Mouse (Mus musculus): ENCODE data around the gene Krtap26-1. TPM values are rescaled to one million over a fixed set of nuclear protein-coding genes. Genes with fewer than 3 reads are reported as not detected.

Gene Krtap26-1
- not detected in 2 replicates for total RNA-seq (2015)
- not detected in 2 replicates for total RNA-seq (2017)

- no peak for ATAC-seq (replicated peaks; ENCODE audit: poor library complexity)
These were observed at the start of gene Krtap26-1 for GRCm38 (mm10) chr16:88647358-88647846. Gene Krtap26-1 (minus strand): TSS chr16:88647796.

GRCm38 (mm10) chr16:88696256-88696655, 48.7 kb upstream of the Krtap26-1 start:
- no peak for ATAC-seq (replicated peaks; ENCODE audit: poor library complexity)

- no peak for ATAC-seq (replicated peaks; ENCODE audit: poor library complexity)
These were observed 33.7 kb upstream of the Krtap26-1 start for GRCm38 (mm10) chr16:88681282-88681681.

GRCm38 (mm10) chr16:88679099-88679498, 31.5 kb upstream of the Krtap26-1 start:
- ATAC-seq (replicated peaks; ENCODE audit: poor library complexity): no peak

GRCm38 (mm10) chr16:88671571-88671970, 24.0 kb upstream of the Krtap26-1 start, which contains the start of gene Krtap27-1:
Gene Krtap27-1 (minus strand): TSS chr16:88671671.
- no peak for ATAC-seq (replicated peaks; ENCODE audit: poor library complexity)

GRCm38 (mm10) chr16:88657426-88657825, 9.8 kb upstream of the Krtap26-1 start:
- no peak for ATAC-seq (replicated peaks; ENCODE audit: poor library complexity)

GRCm38 (mm10) chr16:88651952-88652351, 4.4 kb upstream of the Krtap26-1 start:
- ATAC-seq (replicated peaks; ENCODE audit: poor library complexity): no peak

GRCm38 (mm10) chr16:88651082-88651481, 3.5 kb upstream of the Krtap26-1 start:
- ATAC-seq (replicated peaks; ENCODE audit: poor library complexity): no peak

GRCm38 (mm10) chr16:88646366-88647111, 1.1 kb downstream of the Krtap26-1 start:
- ATAC-seq (replicated peaks; ENCODE audit: poor library complexity): no peak

- no peak for ATAC-seq (replicated peaks; ENCODE audit: poor library complexity)
These were observed 7.5 kb downstream of the Krtap26-1 start for GRCm38 (mm10) chr16:88640053-88640452.

- no peak for ATAC-seq (replicated peaks; ENCODE audit: poor library complexity)
These were observed 12.5 kb downstream of the Krtap26-1 start for GRCm38 (mm10) chr16:88635142-88635541.

- ATAC-seq (replicated peaks; ENCODE audit: poor library complexity): no peak
These were observed 16.1 kb downstream of the Krtap26-1 start for GRCm38 (mm10) chr16:88631474-88631873.

- ATAC-seq (replicated peaks; ENCODE audit: poor library complexity): no peak
These were observed 20.0 kb downstream of the Krtap26-1 start, which contains the start of gene 2310079G19Rik for GRCm38 (mm10) chr16:88627566-88627965. Gene 2310079G19Rik (minus strand): TSS chr16:88627666.

- ATAC-seq (replicated peaks; ENCODE audit: poor library complexity): no peak
These were observed 34.9 kb downstream of the Krtap26-1 start for GRCm38 (mm10) chr16:88612712-88613111.

GRCm38 (mm10) chr16:88611922-88612321, 35.7 kb downstream of the Krtap26-1 start, which contains the start of gene Krtap24-1:
Gene Krtap24-1 (minus strand): TSS chr16:88612279.
- ATAC-seq (replicated peaks; ENCODE audit: poor library complexity): no peak

GRCm38 (mm10) chr16:88604570-88604969, 43.0 kb downstream of the Krtap26-1 start:
- ATAC-seq (replicated peaks; ENCODE audit: poor library complexity): no peak

- ATAC-seq (replicated peaks; ENCODE audit: poor library complexity): no peak
These were observed 45.1 kb downstream of the Krtap26-1 start for GRCm38 (mm10) chr16:88602464-88602863.

- ATAC-seq (replicated peaks; ENCODE audit: poor library complexity): no peak
These were observed 47.3 kb downstream of the Krtap26-1 start for GRCm38 (mm10) chr16:88600303-88600702.

GRCm38 (mm10) chr16:88599504-88600237, 47.9 kb downstream of the Krtap26-1 start:
- no peak for ATAC-seq (replicated peaks; ENCODE audit: poor library complexity)
